Mouse (Mus musculus) limb, embryonic 11.5 days (tissue): ENCODE results near the gene Jazf1. TPM values are rescaled to one million over a fixed set of nuclear protein-coding genes. Genes with fewer than 3 reads are reported as not detected.

Source experiments
- ATAC-seq: fragments of 200-750 bp; cut with Nextera tagmentation; 2 replicates; pipeline ENCODE4 v1.8.0; 2017; ENCODE audit warnings: low read depth; ENCODE audit not compliant: insufficient number of reproducible peaks, low FRiP score, low TSS enrichment
- DNase-seq: peaks from one replicate; pipeline ENCODE4 v3.0.0-alpha.2; 2015; ENCODE audit warnings: low spot score
- H3K27ac ChIP-seq: fragments of 300-500 bp; sonication (generic); replicated peaks from 2 replicates; pipeline ENCODE4 v1.5.1; 2014; ENCODE audit warnings: low read depth, mild to moderate bottlenecking, low read length
- H3K27me3 ChIP-seq: fragments of 300-500 bp; sonication (generic); 2 replicates; pipeline ENCODE4 v1.6.1; 2014; ENCODE audit warnings: mild to moderate bottlenecking, low read length, mixed read lengths; ENCODE audit not compliant: control insufficient read depth, insufficient read depth
- H3K36me3 ChIP-seq: fragments of 300-500 bp; sonication (generic); 2 replicates; pipeline ENCODE4 v1.6.1; 2014; ENCODE audit warnings: mild to moderate bottlenecking, low read length, moderate library complexity, mixed read lengths; ENCODE audit not compliant: control insufficient read depth, insufficient read depth
- H3K4me1 ChIP-seq: fragments of 300-500 bp; sonication (generic); 2 replicates; pipeline ENCODE4 v1.6.1; 2014; ENCODE audit warnings: low read length, mixed read lengths; ENCODE audit not compliant: control insufficient read depth, insufficient read depth
- H3K4me2 ChIP-seq: fragments of 300-500 bp; sonication (generic); 2 replicates; pipeline ENCODE4 v1.6.1; 2014; ENCODE audit warnings: low read depth, mild to moderate bottlenecking, moderate library complexity; ENCODE audit not compliant: severe bottlenecking
- H3K4me3 ChIP-seq: fragments of 300-500 bp; sonication (generic); 2 replicates; pipeline ENCODE4 v1.5.1; 2014; ENCODE audit warnings: low read depth, low read length
- H3K9ac ChIP-seq: fragments of 300-500 bp; sonication (generic); 2 replicates; pipeline ENCODE4 v1.6.1; 2014; ENCODE audit warnings: mild to moderate bottlenecking, low read length
- H3K9me3 ChIP-seq: fragments of 300-500 bp; sonication (generic); 2 replicates; pipeline ENCODE4 v1.6.1; 2016; ENCODE audit warnings: low read length; ENCODE audit not compliant: control insufficient read depth
- WGBS: fragments of 180-500 bp; shearing (Covaris S2); extraction: QIAGEN DNeasy Blood & Tissue Kit; methylation state at CpG from one replicate; pipeline ENCODE4 v1.1.7; 2014; 5-methylcytosine and 5-hydroxymethylcytosine counted together
- polyA plus RNA-seq: library from polyadenylated mRNA; unstranded; fragments of >200 nt; fragmentation: Nextera tagmentation; extraction: Ambion mirVana; gene quantifications from 2 replicates; pipeline ENCODE4 v1.2.1, GENCODE M21; 2014

Gene Jazf1
- polyA plus RNA-seq = 5.4 and 6.5 TPM in 2 replicates

- Histone ChIP-seq H3K36me3 (no peaks in the 10 kb centered on the region), H3K4me3 (peak within 1 kb of the TSS; percentile 77), H3K4me1 (peaks cover 7% of the 10 kb centered on the region; the same call in 1 of the 2 replicates), H3K27me3 (peaks cover 21% of the 10 kb centered on the region), H3K4me2 (peak within 1 kb of the TSS; percentile 95), H3K27ac (no peak within 1 kb of the TSS), H3K9me3 (no peaks in the 10 kb centered on the region), H3K9ac (peak within 1 kb of the TSS; percentile 62)
- ATAC-seq = peak; percentile 60
- under 1% methylated on average over 49 of the region's 133 CpGs for WGBS
- DNase-seq = peak; percentile 70
These were observed at the start of gene Jazf1 for GRCm38 (mm10) chr6:53067989-53068874. Gene Jazf1 (minus strand): TSS chr6:53068631.

- 66% methylated on average over 1 of the region's 1 CpGs for WGBS
- H3K4me3 ChIP-seq = no peak overlapping the region
- H3K9me3 ChIP-seq = no peaks in the 10 kb centered on the region
- no peaks in the 10 kb centered on the region for H3K4me1 ChIP-seq
- no peaks in the 10 kb centered on the region for H3K27me3 ChIP-seq
- no peak for DNase-seq
- ATAC-seq = no peak
- no peak overlapping the region for H3K27ac ChIP-seq
- no peak overlapping the region for H3K4me2 ChIP-seq
- no peaks in the 10 kb centered on the region for H3K36me3 ChIP-seq
- H3K9ac ChIP-seq = no peak overlapping the region
These were observed 49.4 kb upstream of the Jazf1 start for GRCm38 (mm10) chr6:53117855-53118254.

GRCm38 (mm10) chr6:53086879-53087278 is 18.4 kb upstream of the Jazf1 start:
- no peaks in the 10 kb centered on the region for H3K9me3 ChIP-seq
- H3K9ac ChIP-seq = no peak overlapping the region
- no peak overlapping the region for H3K4me2 ChIP-seq
- no peak for DNase-seq
- H3K27me3 ChIP-seq = no peaks in the 10 kb centered on the region
- H3K27ac ChIP-seq = no peak overlapping the region
- H3K4me1 ChIP-seq = no peaks in the 10 kb centered on the region
- no peak overlapping the region for H3K4me3 ChIP-seq
- WGBS = 56% methylated on average over 4 of the region's 4 CpGs
- ATAC-seq = no peak
- H3K36me3 ChIP-seq = no peaks in the 10 kb centered on the region

- no peaks in the 10 kb centered on the region for H3K36me3 ChIP-seq
- no peaks in the 10 kb centered on the region for H3K9me3 ChIP-seq
- no peak overlapping the region for H3K4me3 ChIP-seq
- no peak overlapping the region for H3K27ac ChIP-seq
- H3K9ac ChIP-seq = no peak overlapping the region
- H3K4me1 ChIP-seq = no peaks in the 10 kb centered on the region
- no peak for DNase-seq
- H3K4me2 ChIP-seq = no peak overlapping the region
- 79% methylated on average over 4 of the region's 4 CpGs for WGBS
- ATAC-seq = no peak
- H3K27me3 ChIP-seq = no peaks in the 10 kb centered on the region
These were observed 12.8 kb upstream of the Jazf1 start for GRCm38 (mm10) chr6:53081241-53081640.

- no peak overlapping the region for H3K27ac ChIP-seq
- DNase-seq (no peak), ATAC-seq (no peak)
- no peaks in the 10 kb centered on the region for H3K4me1 ChIP-seq
- H3K27me3 ChIP-seq = no peaks in the 10 kb centered on the region
- WGBS = 65% methylated on average over 2 of the region's 2 CpGs
- H3K36me3 ChIP-seq = no peaks in the 10 kb centered on the region
- no peaks in the 10 kb centered on the region for H3K9me3 ChIP-seq
- H3K4me3 ChIP-seq = no peak overlapping the region
- H3K4me2 ChIP-seq = no peak overlapping the region
- H3K9ac ChIP-seq = no peak overlapping the region
These were observed 10.2 kb upstream of the Jazf1 start for GRCm38 (mm10) chr6:53078671-53079070.

- DNase-seq (no peak), ATAC-seq (no peak)
- H3K4me2 ChIP-seq = no peak overlapping the region
- no peak overlapping the region for H3K4me3 ChIP-seq
- H3K9ac ChIP-seq = no peak overlapping the region
- H3K27me3 ChIP-seq = peaks cover 21% of the 10 kb centered on the region
- H3K36me3 ChIP-seq = no peaks in the 10 kb centered on the region
- H3K9me3 ChIP-seq = no peaks in the 10 kb centered on the region
- peaks cover 7% of the 10 kb centered on the region; the same call in 1 of the 2 replicates for H3K4me1 ChIP-seq
- H3K27ac ChIP-seq = no peak overlapping the region
- WGBS = 85% methylated on average over 6 of the region's 6 CpGs
These were observed 3.3 kb upstream of the Jazf1 start for GRCm38 (mm10) chr6:53071732-53072131.

- Histone ChIP-seq H3K9me3 (no peaks in the 10 kb centered on the region), H3K36me3 (no peaks in the 10 kb centered on the region), H3K4me1 (peaks cover 7% of the 10 kb centered on the region; the same call in 1 of the 2 replicates), H3K4me3 (no peak overlapping the region), H3K4me2 (no peak overlapping the region), H3K9ac (no peak overlapping the region), H3K27ac (no peak overlapping the region), H3K27me3 (peaks cover 21% of the 10 kb centered on the region)
- DNase-seq (no peak), ATAC-seq (no peak)
- 26% methylated on average over 5 of the region's 5 CpGs for WGBS
These were observed 1.6 kb upstream of the Jazf1 start for GRCm38 (mm10) chr6:53069976-53070575.

- H3K9me3 ChIP-seq = no peaks in the 10 kb centered on the region
- peaks cover 7% of the 10 kb centered on the region; the same call in 1 of the 2 replicates for H3K4me1 ChIP-seq
- DNase-seq = no peak
- H3K9ac ChIP-seq = peak overlapping the region; percentile 62
- H3K4me2 ChIP-seq = peak overlapping the region; percentile 95
- no peak overlapping the region for H3K27ac ChIP-seq
- no peak for ATAC-seq
- H3K36me3 ChIP-seq = no peaks in the 10 kb centered on the region
- H3K27me3 ChIP-seq = peaks cover 21% of the 10 kb centered on the region
- H3K4me3 ChIP-seq = peak overlapping the region; percentile 77
- 2% methylated on average over 6 of the region's 6 CpGs for WGBS
These were observed 396 bp upstream of the Jazf1 start for GRCm38 (mm10) chr6:53068875-53069178.
